Mouse (Mus musculus): ENCODE measurements around the gene Olfr178. TPM values are rescaled to one million over a fixed set of nuclear protein-coding genes. Genes with fewer than 3 reads are reported as not detected.

Olfr178 gene
- total RNA-seq (2021), result not detected
- long read RNA-seq, experiment 1, result 0 reads
- long read RNA-seq, experiment 2, result 0 reads

- no peak for DNase-seq (ENCODE audit: low spot score in 2 of 2)
These were observed at the start of gene Olfr178 for GRCm38 (mm10) chr16:58891963-58892362. Olfr178 (minus strand) TSS chr16:58892063.

GRCm38 (mm10) chr16:58929292-58929691 is 37.4 kb upstream of the Olfr178 start, which contains the start of gene Olfr180:
Olfr180 (minus strand) TSS chr16:58929392.
- no peak for DNase-seq (ENCODE audit: low spot score in 2 of 2)

- DNase-seq (ENCODE audit: low spot score in 2 of 2), result no peak
These were observed 36.8 kb upstream of the Olfr178 start, which contains the start of gene Olfr181 for GRCm38 (mm10) chr16:58928655-58929054. Olfr181 (minus strand) TSS chr16:58928755.

GRCm38 (mm10) chr16:58884416-58884815 is 7.4 kb downstream of the Olfr178 start:
- peak in 1 of 2 experiments; percentile 15 for DNase-seq (ENCODE audit: low spot score in 2 of 2)

GRCm38 (mm10) chr16:58874668-58875067 is 17.2 kb downstream of the Olfr178 start, which contains the start of gene Olfr177:
Olfr177 (minus strand) TSS chr16:58874768.
- no peak for DNase-seq (ENCODE audit: low spot score in 2 of 2)

- DNase-seq (ENCODE audit: low spot score in 2 of 2), result no peak
These were observed 30.4 kb downstream of the Olfr178 start for GRCm38 (mm10) chr16:58861479-58861878.

- no peak for DNase-seq (ENCODE audit: low spot score in 2 of 2)
These were observed 31.7 kb downstream of the Olfr178 start for GRCm38 (mm10) chr16:58860032-58860737.

Other genes with a start within 250 kb of the Olfr178 start
- gene Cpox, start 221.8 kb downstream of the Olfr178 start, total RNA-seq (2021), result 10 to 100 TPM; 45.4 to 53.0 TPM
- not detected for gene Gpr15, start 173.0 kb downstream of the Olfr178 start, total RNA-seq (2021)
- gene Cldnd1, start 164.2 kb downstream of the Olfr178 start, total RNA-seq (2021), result 10 to 100 TPM; 87.9 to 98.7 TPM
- not detected for gene Olfr172, start 128.9 kb downstream of the Olfr178 start, total RNA-seq (2021)
- gene Olfr173, start 91.8 kb downstream of the Olfr178 start, total RNA-seq (2021), result not detected
- gene Olfr175-ps1, start 65.3 kb downstream of the Olfr178 start, total RNA-seq (2021), result not detected
- not detected for gene Olfr177, start 17.3 kb downstream of the Olfr178 start, total RNA-seq (2021)
- not detected for gene Olfr181, start 36.7 kb upstream of the Olfr178 start, total RNA-seq (2021)
- gene Olfr180, start 37.3 kb upstream of the Olfr178 start, total RNA-seq (2021), result not detected
- not detected for gene Olfr183, start 103.3 kb upstream of the Olfr178 start, total RNA-seq (2021)
- gene Olfr186, start 138.2 kb upstream of the Olfr178 start, total RNA-seq (2021), result not detected
- not detected for gene Olfr187, start 147.7 kb upstream of the Olfr178 start, total RNA-seq (2021)
- gene Olfr190, start 185.9 kb upstream of the Olfr178 start, total RNA-seq (2021), result not detected
- not detected for gene Olfr191, start 197.8 kb upstream of the Olfr178 start, total RNA-seq (2021)
- gene Olfr193, start 219.8 kb upstream of the Olfr178 start, total RNA-seq (2021), result not detected
- not detected for gene Olfr194, start 229.0 kb upstream of the Olfr178 start, total RNA-seq (2021)

Data from layer of hippocampus, postnatal 14 days (tissue).